Mouse (Mus musculus) heart, embryonic 16.5 days (tissue): ENCODE results near the gene Acvr2a. TPM values are rescaled to one million over a fixed set of nuclear protein-coding genes. Genes with fewer than 3 reads are reported as not detected.

ENCODE experiments used
- ATAC-seq: fragments of 200-750 bp; cut with Nextera tagmentation; replicated peaks from 2 replicates; pipeline ENCODE4 v1.8.0; 2017; ENCODE audit warnings: moderate number of reproducible peaks; ENCODE audit not compliant: insufficient read depth, low FRiP score; ENCODE audit errors: extremely low read depth
- H3K27ac ChIP-seq: fragments of 300-500 bp; sonication (generic); 2 replicates; pipeline ENCODE4 v1.5.1; 2014; ENCODE audit warnings: mild to moderate bottlenecking, low read length, control low read depth, moderate library complexity
- H3K27me3 ChIP-seq: fragments of 300-500 bp; sonication (generic); 2 replicates; pipeline ENCODE4 v1.6.1; 2014; ENCODE audit warnings: low read length, mixed read lengths; ENCODE audit not compliant: control insufficient read depth, insufficient read depth
- H3K36me3 ChIP-seq: fragments of 300-500 bp; sonication (generic); 2 replicates; pipeline ENCODE4 v1.6.1; 2014; ENCODE audit not compliant: control insufficient read depth, insufficient read depth
- H3K4me1 ChIP-seq: fragments of 300-500 bp; sonication (generic); 2 replicates; pipeline ENCODE4 v1.6.1; 2014; ENCODE audit warnings: low read length, mixed read lengths; ENCODE audit not compliant: control insufficient read depth, insufficient read depth
- H3K4me2 ChIP-seq: fragments of 300-500 bp; sonication (generic); 2 replicates; pipeline ENCODE4 v1.6.1; 2014; ENCODE audit warnings: low read depth, mild to moderate bottlenecking, control low read depth, low read length
- H3K4me3 ChIP-seq: fragments of 300-500 bp; sonication (generic); 2 replicates; pipeline ENCODE4 v1.5.1; 2014; ENCODE audit warnings: mild to moderate bottlenecking, control low read depth, low read length
- H3K9ac ChIP-seq: fragments of 300-500 bp; sonication (generic); 2 replicates; pipeline ENCODE4 v1.6.1; 2014; ENCODE audit warnings: low read length, control low read depth
- H3K9me3 ChIP-seq: fragments of 300-500 bp; sonication (generic); replicated peaks from 2 replicates; pipeline ENCODE4 v1.6.1; 2016; ENCODE audit warnings: low read length; ENCODE audit not compliant: control insufficient read depth
- WGBS: fragments of 180-500 bp; shearing (Covaris S2); extraction: QIAGEN DNeasy Blood & Tissue Kit; methylation state at CpG from one replicate; pipeline ENCODE4 v1.1.7; 2014; 5-methylcytosine and 5-hydroxymethylcytosine counted together
- polyA plus RNA-seq: library from polyadenylated mRNA; unstranded; fragments of >200 nt; fragmentation: Nextera tagmentation; extraction: Ambion mirVana; gene quantifications from 2 replicates; pipeline ENCODE4 v1.2.1, GENCODE M21; 2015

The Acvr2a gene
- polyA plus RNA-seq, 1 experiment from 2014 or later = 9.5 TPM

DNA sequence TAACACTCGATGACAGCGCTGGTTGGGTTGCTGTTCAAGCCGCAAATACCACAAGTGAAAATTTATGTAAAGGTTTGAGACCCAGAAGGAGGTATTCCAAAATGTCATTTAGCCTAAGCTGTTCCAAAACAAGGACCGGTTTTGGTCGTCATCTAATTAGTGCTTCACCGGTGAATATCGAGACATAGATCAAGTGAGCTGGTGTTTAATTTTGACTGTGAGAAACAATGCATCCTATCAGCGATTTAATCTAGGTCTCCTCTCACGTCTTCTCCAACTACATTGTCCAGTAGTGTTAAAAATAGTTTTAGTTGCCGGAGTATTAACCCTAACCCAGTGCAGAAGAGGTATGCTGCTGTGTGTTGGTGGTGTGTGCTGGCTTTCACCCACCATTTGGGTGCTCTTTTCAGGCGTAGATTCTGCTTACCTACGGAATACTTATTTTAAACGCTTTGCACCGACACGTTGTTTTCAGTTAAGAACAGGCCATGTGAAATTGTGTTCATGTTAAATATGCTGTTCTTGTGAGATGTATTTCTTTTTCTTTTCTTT lies 1.2 kb downstream of the Acvr2a start:
- Histone ChIP-seq H3K27me3 (no peaks in the 10 kb centered on the region), H3K9me3 (no peaks in the 10 kb centered on the region), H3K4me1 (peaks cover 11% of the 10 kb centered on the region), H3K36me3 (no peaks in the 10 kb centered on the region), H3K27ac (peak overlapping the region; percentile 99), H3K4me3 (peak overlapping the region; percentile 94), H3K4me2 (peak overlapping the region; percentile 77), H3K9ac (peak overlapping the region; percentile 96)
- no peak for ATAC-seq
- 2% methylated on average over 15 of the region's 15 CpGs for WGBS

DNA sequence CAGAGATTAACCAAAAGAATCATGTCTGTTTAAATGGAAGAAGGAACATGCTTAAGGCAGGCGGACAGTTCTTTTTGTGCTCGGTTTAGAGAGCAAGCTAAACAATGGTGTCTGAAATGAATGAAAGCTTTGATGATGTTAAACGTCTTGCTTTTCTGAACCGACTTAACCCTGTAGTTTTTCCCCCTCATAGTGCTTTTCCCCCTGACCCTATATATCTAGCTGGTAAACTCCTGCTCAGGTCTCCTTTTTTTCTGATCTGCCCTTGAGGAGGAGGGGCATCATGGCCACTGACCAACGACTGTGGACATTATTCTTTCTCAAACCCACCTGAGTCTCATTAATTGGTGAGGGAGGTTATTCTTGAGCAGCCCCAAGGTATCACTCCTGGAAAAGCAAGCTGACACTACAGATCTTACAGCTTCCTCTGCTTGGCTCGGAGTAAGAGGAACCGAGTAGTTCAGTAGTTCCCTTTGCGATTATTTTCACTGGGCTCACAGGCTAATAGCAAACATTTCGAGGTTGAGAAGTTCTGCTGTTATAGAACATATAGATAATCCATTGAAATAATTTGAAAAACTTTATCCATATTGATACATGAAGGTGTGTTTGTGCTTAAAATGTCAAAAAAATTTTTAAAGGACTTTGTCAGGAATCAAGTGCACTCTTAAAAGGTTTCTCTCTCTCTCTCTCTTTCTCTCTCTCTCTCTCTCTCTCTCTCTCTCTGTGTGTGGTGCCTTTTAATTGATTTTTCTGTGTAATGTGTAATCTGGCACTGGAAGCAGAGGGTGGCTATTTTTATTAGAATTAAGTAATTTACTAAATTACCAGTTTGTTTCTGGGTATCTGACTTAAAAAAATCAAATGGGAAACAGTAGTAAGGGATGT lies 2.5 kb downstream of the Acvr2a start:
- 29% methylated on average over 9 of the region's 9 CpGs for WGBS
- H3K4me2 ChIP-seq = peak overlapping the region; percentile 77
- no peaks in the 10 kb centered on the region for H3K36me3 ChIP-seq

DNA sequence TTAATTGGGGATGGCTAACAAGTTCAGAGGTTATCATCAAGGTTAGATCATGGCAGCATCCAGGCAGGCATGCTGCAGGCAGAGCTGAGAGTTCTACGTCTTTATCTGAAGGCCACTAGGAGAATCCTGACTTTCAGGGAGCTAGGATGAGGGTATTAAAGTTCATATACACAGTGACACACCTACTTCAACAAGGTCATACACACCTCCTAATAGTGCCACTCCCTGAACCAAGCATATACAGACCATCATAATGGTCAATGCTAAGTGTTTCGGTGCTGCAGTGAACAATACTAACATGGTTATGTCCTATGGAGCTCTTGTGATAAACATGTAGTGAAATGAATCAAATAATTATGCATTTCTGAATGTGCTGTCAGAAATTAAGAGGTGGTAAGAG lies 12.0 kb downstream of the Acvr2a start:
- H3K36me3 ChIP-seq = no peaks in the 10 kb centered on the region
- no peak overlapping the region for H3K27ac ChIP-seq
- WGBS = 75% methylated on average over 2 of the region's 2 CpGs
- no peak overlapping the region for H3K4me2 ChIP-seq
- H3K4me1 ChIP-seq = peaks cover 11% of the 10 kb centered on the region
- H3K9me3 ChIP-seq = no peaks in the 10 kb centered on the region
- no peak for ATAC-seq
- no peaks in the 10 kb centered on the region for H3K27me3 ChIP-seq
- no peak overlapping the region for H3K4me3 ChIP-seq
- H3K9ac ChIP-seq = no peak overlapping the region

More for the DNA sequence above, 2.5 kb downstream of the Acvr2a start:
- Histone ChIP-seq H3K27ac (no peak overlapping the region), H3K9me3 (no peaks in the 10 kb centered on the region), H3K9ac (peak overlapping the region; percentile 96), H3K4me3 (peak overlapping the region; percentile 94), H3K4me1 (peaks cover 11% of the 10 kb centered on the region), H3K27me3 (no peaks in the 10 kb centered on the region)
- no peak for ATAC-seq

DNA sequence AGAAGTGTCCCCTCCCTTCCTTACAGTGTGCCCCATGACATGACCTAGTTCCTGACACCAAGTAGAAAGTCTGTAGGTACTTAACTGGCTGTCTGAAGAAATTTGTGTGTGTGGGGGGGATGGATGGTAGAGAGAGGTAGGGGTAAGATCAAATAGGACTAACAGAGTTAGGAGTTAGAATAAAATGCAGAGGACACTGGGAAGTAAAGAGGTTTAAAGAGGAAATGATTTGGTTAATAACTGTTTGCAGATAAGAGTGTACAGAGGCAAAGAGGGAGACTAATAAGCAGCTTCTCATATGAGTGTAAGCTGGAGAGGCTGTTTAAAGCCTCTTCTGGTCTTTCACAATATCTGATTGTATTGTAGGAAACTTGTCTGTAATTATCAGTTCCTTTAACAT lies 12.5 kb downstream of the Acvr2a start:
- no peak overlapping the region for H3K4me3 ChIP-seq
- H3K4me2 ChIP-seq = no peak overlapping the region
- no peaks in the 10 kb centered on the region for H3K9me3 ChIP-seq
- no peaks in the 10 kb centered on the region for H3K27me3 ChIP-seq
- no peak overlapping the region for H3K27ac ChIP-seq
- ATAC-seq = no peak
- H3K9ac ChIP-seq = no peak overlapping the region
- H3K4me1 ChIP-seq = peaks cover 11% of the 10 kb centered on the region
- H3K36me3 ChIP-seq = no peaks in the 10 kb centered on the region

DNA sequence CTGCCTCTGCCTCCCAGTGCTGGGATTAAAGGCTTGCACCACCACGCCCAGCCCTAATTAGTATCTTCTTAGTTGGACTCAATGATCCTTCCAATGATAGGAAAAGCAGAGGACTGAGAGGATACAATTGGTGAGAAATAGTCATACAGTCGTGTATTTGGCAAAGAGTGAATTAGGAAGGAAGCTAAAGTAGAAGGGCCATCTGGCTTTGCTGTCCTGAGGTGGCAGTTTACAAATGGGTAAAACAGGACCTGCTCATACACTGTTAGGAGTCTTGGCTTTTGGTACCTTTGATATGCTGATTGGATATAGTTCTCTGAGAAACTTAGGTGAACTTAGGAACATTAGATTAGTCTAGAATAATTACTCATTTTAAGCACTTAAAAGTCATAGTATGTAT lies 16.6 kb downstream of the Acvr2a start:
- no peaks in the 10 kb centered on the region for H3K9me3 ChIP-seq
- no peak overlapping the region for H3K27ac ChIP-seq
- ATAC-seq = no peak
- no peaks in the 10 kb centered on the region for H3K27me3 ChIP-seq
- H3K36me3 ChIP-seq = no peaks in the 10 kb centered on the region
- WGBS = 70% methylated on average over 2 of the region's 2 CpGs
- H3K4me1 ChIP-seq = peaks cover 18% of the 10 kb centered on the region
- H3K9ac ChIP-seq = no peak overlapping the region
- H3K4me3 ChIP-seq = no peak overlapping the region
- H3K4me2 ChIP-seq = no peak overlapping the region

DNA sequence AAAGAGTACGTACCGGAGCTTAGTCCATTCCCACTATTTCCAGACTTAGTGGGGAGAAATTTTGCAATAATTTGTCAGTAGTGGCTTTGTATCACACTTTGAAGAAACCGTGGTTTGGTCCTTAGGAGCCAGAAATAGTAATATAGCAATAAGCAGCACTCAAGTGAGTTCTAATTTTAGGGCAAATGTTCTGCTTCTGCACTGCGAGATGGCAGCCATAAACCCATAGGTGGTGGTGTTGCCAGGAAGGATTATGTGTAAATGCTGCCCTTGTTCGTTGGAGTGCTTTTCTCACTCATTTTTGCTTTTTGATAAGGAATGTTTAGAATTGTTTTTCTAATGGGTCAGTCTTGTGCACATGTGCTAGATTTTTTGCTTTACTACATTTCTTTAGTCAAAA lies 18.4 kb downstream of the Acvr2a start:
- WGBS = 54% methylated on average over 5 of the region's 5 CpGs
- no peak overlapping the region for H3K4me3 ChIP-seq
- H3K4me1 ChIP-seq = peaks cover 12% of the 10 kb centered on the region
- no peak overlapping the region for H3K9ac ChIP-seq
- H3K27me3 ChIP-seq = no peaks in the 10 kb centered on the region
- H3K36me3 ChIP-seq = no peaks in the 10 kb centered on the region
- no peak for ATAC-seq
- no peak overlapping the region for H3K4me2 ChIP-seq
- H3K27ac ChIP-seq = no peak overlapping the region
- no peaks in the 10 kb centered on the region for H3K9me3 ChIP-seq

DNA sequence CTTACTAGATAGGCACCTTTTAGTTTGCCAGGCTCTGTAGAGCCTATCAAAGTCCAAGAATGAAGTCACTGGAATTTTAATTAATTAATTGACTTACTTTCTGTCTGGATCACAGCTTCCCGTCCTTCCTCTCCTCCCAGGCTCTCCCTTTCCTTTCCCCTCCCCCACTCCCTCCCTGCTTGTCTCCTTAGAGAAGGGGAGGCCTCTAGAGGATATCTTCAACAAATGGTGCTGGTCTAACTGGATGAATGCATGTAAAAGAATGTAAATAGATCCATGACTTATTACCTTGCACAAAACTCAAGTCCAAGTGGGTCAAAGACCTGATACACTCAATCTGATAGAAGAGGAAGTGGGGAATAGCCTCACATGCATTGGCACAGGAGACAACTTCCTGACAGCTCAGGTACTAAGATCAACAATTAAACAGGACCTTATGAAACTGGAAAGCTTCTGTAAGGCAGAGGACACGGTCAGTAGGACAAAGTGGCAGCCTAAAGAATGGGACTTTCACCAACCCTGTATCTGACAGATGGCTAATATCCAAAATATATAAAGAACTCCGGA lies 20.1 kb downstream of the Acvr2a start:
- Histone ChIP-seq H3K4me3 (no peak overlapping the region), H3K36me3 (no peaks in the 10 kb centered on the region), H3K9me3 (no peaks in the 10 kb centered on the region), H3K27me3 (no peaks in the 10 kb centered on the region), H3K4me1 (peaks cover 11% of the 10 kb centered on the region), H3K27ac (no peak overlapping the region), H3K4me2 (no peak overlapping the region), H3K9ac (no peak overlapping the region)
- no peak for ATAC-seq
- WGBS = 61% methylated on average over 3 of the region's 3 CpGs

DNA sequence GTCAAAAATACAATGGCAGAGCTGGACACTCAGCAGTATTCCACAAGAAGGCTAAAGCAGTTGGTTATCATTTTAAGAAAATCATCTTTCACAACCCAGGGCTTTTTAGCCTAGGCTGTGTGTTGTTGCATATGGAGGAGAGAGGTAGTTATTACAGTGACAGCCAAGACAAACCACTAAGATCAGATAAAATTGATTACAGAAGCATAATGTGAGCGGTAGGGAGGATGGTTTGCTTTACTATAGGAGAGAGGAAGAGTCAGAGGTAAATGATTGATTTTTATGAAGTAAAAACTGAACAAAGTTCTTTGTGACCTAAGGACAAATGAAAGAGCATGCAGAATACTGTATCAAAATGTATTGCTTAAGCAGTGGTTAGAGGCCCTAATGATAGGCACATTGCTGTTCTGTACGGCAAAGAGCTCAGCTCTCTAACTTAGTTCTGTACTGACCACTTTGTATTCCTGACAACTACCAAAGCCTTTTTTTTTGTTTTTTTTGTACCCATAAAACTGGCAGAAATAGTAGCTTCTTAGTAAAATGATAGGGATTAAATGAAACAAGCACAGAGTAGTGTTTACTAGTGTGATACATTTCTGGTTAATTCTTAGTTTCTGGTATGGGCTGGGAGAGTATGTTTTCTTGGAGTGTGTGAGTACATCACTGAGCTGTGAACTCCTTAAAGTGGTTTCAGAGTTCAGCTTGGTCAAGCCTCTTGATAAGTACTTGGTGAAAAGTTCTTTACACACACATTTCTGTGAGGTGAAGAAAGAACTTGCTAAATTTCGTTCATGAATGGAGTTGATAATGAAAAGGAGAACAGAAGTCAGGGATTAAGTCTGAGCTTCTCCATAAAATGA lies 27.9 kb downstream of the Acvr2a start:
- Histone ChIP-seq H3K9ac (no peak overlapping the region), H3K36me3 (no peaks in the 10 kb centered on the region), H3K4me2 (no peak overlapping the region), H3K27me3 (no peaks in the 10 kb centered on the region), H3K27ac (no peak overlapping the region), H3K4me3 (no peak overlapping the region), H3K9me3 (no peaks in the 10 kb centered on the region), H3K4me1 (peaks cover 3% of the 10 kb centered on the region; the same call in 1 of the 2 replicates)
- ATAC-seq = no peak
- 62% methylated on average over 3 of the region's 3 CpGs for WGBS
